Mouse (Mus musculus) ovary, postnatal 36 days (tissue): ENCODE data around the gene Egr2.
A peak's percentile ranks its signal among the peaks of the same experiment; 100 is the strongest.

Source experiments
- DNase-seq: peaks from one replicate; pipeline ENCODE4 v3.0.0; 2022; ENCODE audit warnings: low spot score, mixed read lengths

Egr2 gene

GRCm38 (mm10) chr10:67538585-67539400 is 3.5 kb downstream of the Egr2 start:
- peak; percentile 20 for DNase-seq

GRCm38 (mm10) chr10:67539401-67539730 is 4.1 kb downstream of the Egr2 start:
- no peak for DNase-seq

GRCm38 (mm10) chr10:67540591-67540990 is 5.3 kb downstream of the Egr2 start:
- no peak for DNase-seq

DNA sequence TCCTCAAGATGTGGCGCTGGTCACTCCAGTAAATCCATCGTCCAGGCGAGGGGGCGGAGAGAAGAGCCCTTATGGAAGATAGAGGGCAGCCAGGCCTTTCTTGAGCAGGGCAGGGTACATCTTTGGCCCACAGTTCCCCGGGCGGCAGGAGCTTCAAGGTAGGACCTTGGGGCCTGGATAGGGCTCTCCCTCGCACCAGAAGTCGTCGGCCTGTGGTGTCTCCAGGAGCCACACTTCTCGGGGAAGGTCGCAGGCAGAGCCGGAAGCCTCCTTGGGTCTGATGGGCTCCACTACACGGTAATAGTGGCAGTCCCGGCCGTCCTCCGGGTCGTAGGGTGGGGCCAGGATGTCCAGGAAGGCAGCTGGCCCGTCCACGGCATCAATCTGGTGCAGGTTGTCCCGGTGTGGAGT is 12.6 kb downstream of the Egr2 start:
- no peak for DNase-seq

GRCm38 (mm10) chr10:67548261-67548854 is 13.1 kb downstream of the Egr2 start:
- DNase-seq, result no peak

- peak; percentile 89 for DNase-seq
These were observed 13.8 kb downstream of the Egr2 start, which contains the start of gene Ado for GRCm38 (mm10) chr10:67548877-67549731. Gene Ado, minus strand, starts transcription at chr10:67548955.

GRCm38 (mm10) chr10:67558053-67558452 is 22.8 kb downstream of the Egr2 start:
- no peak for DNase-seq

- DNase-seq, result no peak
These were observed 24.6 kb downstream of the Egr2 start for GRCm38 (mm10) chr10:67559765-67560394.

GRCm38 (mm10) chr10:67561185-67561584 is 25.9 kb downstream of the Egr2 start:
- DNase-seq, result no peak

- DNase-seq, result no peak
These were observed 29.2 kb downstream of the Egr2 start for GRCm38 (mm10) chr10:67564509-67564908.

- DNase-seq, result no peak
These were observed 30.8 kb downstream of the Egr2 start for GRCm38 (mm10) chr10:67566104-67566503.

GRCm38 (mm10) chr10:67569539-67569938 is 34.3 kb downstream of the Egr2 start:
- no peak for DNase-seq

GRCm38 (mm10) chr10:67571443-67571842 is 36.2 kb downstream of the Egr2 start:
- DNase-seq, result no peak

DNA sequence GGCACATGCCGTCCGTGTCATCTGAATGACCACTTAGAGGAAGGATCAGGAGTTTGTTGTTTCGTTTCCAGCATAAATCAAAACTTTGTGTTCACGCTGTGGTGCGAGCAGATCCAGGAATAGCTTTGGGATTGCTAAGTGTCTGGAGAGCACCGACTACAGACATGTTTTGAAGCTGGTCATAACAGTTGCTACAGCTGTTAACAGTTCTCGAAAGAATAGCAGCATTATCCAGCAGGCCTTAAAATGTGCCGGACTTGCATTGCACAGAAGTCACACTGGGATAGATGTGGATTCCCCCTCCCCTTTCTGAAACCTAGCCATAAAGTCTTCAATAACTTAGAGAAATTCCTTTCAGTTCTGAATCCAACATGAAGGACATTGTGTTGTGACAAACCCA is 38.0 kb downstream of the Egr2 start:
- no peak for DNase-seq

GRCm38 (mm10) chr10:67579830-67580229 is 44.6 kb downstream of the Egr2 start:
- no peak for DNase-seq

DNA sequence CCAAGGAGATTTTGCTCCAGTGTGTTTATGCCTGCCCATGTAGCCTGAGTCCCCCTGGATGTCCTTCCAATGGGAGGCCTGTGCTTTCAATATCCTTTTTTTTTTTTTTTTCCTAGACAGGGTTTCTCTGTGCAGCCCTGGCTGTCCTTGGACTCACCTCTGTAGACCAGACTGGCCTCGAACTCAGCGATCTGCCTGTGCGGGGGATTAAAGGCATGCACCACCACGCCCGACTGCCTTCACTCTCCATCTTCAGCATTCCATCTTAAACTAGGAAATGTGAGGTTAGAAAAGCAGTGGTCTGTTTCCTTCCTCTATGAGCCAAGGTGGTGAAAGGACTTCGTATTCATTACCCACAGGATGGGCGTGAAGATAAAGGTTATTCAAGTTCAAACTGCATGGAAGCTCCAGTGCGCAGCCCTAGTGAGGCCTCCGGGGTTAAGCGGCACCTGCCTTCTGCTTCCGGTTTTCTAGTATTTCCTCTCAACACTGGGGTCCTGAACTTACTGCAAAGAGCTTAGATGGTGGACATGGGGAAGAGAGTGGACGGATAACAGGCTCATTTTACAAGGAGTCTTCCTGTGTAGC is 46.5 kb downstream of the Egr2 start:
- no peak for DNase-seq

- DNase-seq, result no peak
These were observed 50.8 kb downstream of the Egr2 start for GRCm38 (mm10) chr10:67585873-67586610.
